Mouse (Mus musculus): ENCODE results near the gene Ccdc63. TPM values are rescaled to one million over a fixed set of nuclear protein-coding genes. Genes with fewer than 3 reads are reported as not detected.
A peak's percentile ranks its signal among the peaks of the same experiment; 100 is the strongest.

The Ccdc63 gene
- polyA plus RNA-seq, 1 experiment, result not detected

DNA sequence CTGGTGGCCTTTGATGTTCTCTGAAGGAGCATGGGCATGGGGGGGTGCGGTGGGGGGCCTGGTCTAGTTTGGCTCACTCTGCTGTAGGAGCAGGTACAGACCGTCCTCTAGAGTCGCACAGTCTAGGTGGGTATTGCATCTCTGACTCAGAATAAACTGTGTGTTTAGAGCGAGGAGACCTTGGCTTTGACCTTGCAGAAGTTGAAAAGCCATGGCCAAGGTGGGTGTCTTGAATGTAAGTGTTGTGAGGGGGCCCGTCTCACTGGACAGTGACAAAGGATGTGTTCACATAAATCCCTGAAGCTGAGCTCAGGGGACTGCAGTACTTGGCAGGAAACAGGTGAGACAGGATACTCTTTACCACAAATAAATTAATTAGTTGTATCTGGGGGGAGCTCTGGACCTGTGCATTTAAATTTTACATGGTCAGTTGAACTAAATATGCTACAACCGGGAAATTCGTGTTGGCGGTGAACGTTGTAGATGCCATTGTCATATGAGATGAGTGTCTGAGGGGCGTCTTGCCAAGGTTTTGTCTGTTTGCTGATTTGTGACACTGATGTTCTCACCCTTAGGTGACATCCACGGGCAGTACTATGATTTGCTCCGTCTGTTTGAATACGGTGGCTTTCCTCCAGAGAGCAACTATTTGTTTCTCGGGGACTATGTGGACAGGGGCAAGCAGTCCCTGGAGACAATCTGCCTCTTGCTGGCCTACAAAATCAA lies 27.9 kb upstream of the Ccdc63 start:
- H3K9me3 ChIP-seq (ENCODE audit: control insufficient read depth, low read length), result no peaks in the 10 kb centered on the region
- peaks cover 19% of the 10 kb centered on the region for H3K4me1 ChIP-seq (ENCODE audit: control insufficient read depth)
- TF ChIP-seq TAL1 (IDR thresholded peaks at IDR 0.05; ENCODE audit: low read length) (no peak), GATA1 (IDR thresholded peaks at IDR 0.05; ENCODE audit: low read length) (no peak)
- H3K27me3 ChIP-seq (ENCODE audit: control insufficient read depth), result no peaks in the 10 kb centered on the region
- H3K4me3 ChIP-seq (replicated peaks), result no peak overlapping the region
- H3K36me3 ChIP-seq (ENCODE audit: control insufficient read depth), result peaks cover 100% of the 10 kb centered on the region

- H3K9me3 ChIP-seq (ENCODE audit: control insufficient read depth, low read length), result no peaks in the 10 kb centered on the region
- no peak for TF ChIP-seq TAL1 (IDR thresholded peaks at IDR 0.05; ENCODE audit: low read length)
- no peak for TF ChIP-seq GATA1 (IDR thresholded peaks at IDR 0.05; ENCODE audit: low read length)
- H3K27me3 ChIP-seq (ENCODE audit: control insufficient read depth), result no peaks in the 10 kb centered on the region
- H3K36me3 ChIP-seq (ENCODE audit: control insufficient read depth), result peaks cover 100% of the 10 kb centered on the region
- H3K4me1 ChIP-seq (ENCODE audit: control insufficient read depth), result peaks cover 35% of the 10 kb centered on the region
- no peak overlapping the region for H3K4me3 ChIP-seq (replicated peaks)
Observed at GRCm38 (mm10) chr5:122166636-122167161, 26.1 kb upstream of the Ccdc63 start.

- TF ChIP-seq TAL1 (IDR thresholded peaks at IDR 0.05; ENCODE audit: low read length) (no peak), GATA1 (IDR thresholded peaks at IDR 0.05; ENCODE audit: low read length) (no peak)
- peaks cover 100% of the 10 kb centered on the region for H3K36me3 ChIP-seq (ENCODE audit: control insufficient read depth)
- no peaks in the 10 kb centered on the region for H3K9me3 ChIP-seq (ENCODE audit: control insufficient read depth, low read length)
- H3K27me3 ChIP-seq (ENCODE audit: control insufficient read depth), result no peaks in the 10 kb centered on the region
- H3K4me1 ChIP-seq (ENCODE audit: control insufficient read depth), result peaks cover 48% of the 10 kb centered on the region
- no peak overlapping the region for H3K4me3 ChIP-seq (replicated peaks)
Observed at GRCm38 (mm10) chr5:122165233-122165915, 24.8 kb upstream of the Ccdc63 start.

- H3K4me1 ChIP-seq (ENCODE audit: control insufficient read depth), result peaks cover 61% of the 10 kb centered on the region
- no peak overlapping the region for H3K4me3 ChIP-seq (replicated peaks)
- H3K36me3 ChIP-seq (ENCODE audit: control insufficient read depth), result peaks cover 99% of the 10 kb centered on the region
- H3K9me3 ChIP-seq (ENCODE audit: control insufficient read depth, low read length), result no peaks in the 10 kb centered on the region
- no peaks in the 10 kb centered on the region for H3K27me3 ChIP-seq (ENCODE audit: control insufficient read depth)
- no peak for TF ChIP-seq GATA1 (IDR thresholded peaks at IDR 0.05; ENCODE audit: low read length)
- TF ChIP-seq TAL1 (IDR thresholded peaks at IDR 0.05; ENCODE audit: low read length), result no peak
Observed at GRCm38 (mm10) chr5:122164011-122164410, 23.4 kb upstream of the Ccdc63 start.

DNA sequence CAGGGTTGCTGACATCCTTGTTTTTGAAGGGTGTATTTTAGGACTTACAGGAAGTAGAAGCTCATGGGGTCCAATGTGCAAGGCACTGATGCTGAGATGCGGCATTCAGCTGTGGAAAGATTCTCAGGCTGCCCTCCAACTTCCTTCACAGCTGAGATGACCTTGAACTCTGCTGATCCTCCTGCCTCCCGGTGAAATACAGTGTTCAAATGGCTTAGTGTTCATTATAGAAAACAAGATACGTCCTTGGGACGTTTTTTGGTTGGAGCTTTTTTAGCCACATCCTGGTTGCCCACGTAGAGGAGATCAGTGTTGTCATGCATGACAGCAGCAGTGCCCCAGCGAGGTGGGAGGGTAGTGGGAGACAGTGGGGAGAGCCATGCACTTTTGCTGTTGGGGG lies 22.6 kb upstream of the Ccdc63 start:
- H3K4me3 ChIP-seq (replicated peaks), result no peak overlapping the region
- H3K27me3 ChIP-seq (ENCODE audit: control insufficient read depth), result no peaks in the 10 kb centered on the region
- peaks cover 91% of the 10 kb centered on the region for H3K36me3 ChIP-seq (ENCODE audit: control insufficient read depth)
- H3K4me1 ChIP-seq (ENCODE audit: control insufficient read depth), result peaks cover 61% of the 10 kb centered on the region
- TF ChIP-seq GATA1 (IDR thresholded peaks at IDR 0.05; ENCODE audit: low read length) (no peak), TAL1 (IDR thresholded peaks at IDR 0.05; ENCODE audit: low read length) (no peak)
- no peaks in the 10 kb centered on the region for H3K9me3 ChIP-seq (ENCODE audit: control insufficient read depth, low read length)

DNA sequence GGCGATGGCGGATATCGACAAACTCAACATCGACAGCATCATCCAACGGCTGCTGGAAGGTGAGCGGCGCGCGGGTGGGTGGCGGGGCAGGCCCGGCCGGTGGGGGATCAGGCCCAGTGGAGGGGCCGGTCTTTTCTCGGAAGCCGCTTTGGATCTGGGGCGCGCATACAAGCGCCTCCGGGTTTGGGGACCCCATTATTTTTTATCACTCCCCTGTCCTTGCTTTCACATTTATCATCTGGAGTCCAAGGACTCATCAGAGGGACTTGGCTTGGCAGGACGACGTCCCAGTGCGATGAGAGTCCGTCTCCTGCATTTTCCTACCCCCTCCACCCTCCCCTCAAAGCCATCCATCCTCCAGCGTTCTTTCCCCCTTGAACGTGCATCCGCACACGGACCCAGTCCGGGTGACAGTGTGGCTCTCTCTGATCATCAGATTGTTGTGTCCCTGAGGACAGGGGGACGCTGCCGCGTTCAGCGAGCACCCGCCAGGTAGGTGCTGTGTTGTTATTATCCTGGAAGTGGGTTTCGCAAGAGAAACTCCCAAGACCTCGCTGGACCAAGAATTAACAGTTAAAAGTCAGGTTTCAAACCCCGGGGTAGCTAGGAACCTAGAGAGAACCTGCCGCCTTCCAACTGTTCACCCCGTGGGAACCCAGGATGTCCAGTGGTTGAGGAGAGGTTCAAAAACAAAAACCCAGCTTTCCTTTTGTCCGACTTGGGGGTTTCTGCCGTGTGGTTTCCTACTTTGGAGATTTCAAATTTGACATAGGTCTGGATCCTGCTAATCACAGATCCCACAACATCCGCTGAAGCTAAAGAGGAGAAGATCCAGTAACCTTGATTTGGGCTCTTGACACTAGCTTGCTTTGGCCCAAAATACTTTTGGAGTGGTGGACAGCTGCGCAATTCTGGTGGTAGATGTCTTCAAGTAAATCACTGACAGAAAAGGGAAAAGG lies 18.2 kb upstream of the Ccdc63 start:
- peaks cover 64% of the 10 kb centered on the region for H3K4me1 ChIP-seq (ENCODE audit: control insufficient read depth)
- TF ChIP-seq GATA1 (IDR thresholded peaks at IDR 0.05; ENCODE audit: low read length), result no peak
- no peak for TF ChIP-seq TAL1 (IDR thresholded peaks at IDR 0.05; ENCODE audit: low read length)

GRCm38 (mm10) chr5:122157827-122158381 lies 17.3 kb upstream of the Ccdc63 start, which contains the start of gene Ppp1cc:
Gene Ppp1cc, plus strand, starts transcription at chr5:122158278.
- H3K27me3 ChIP-seq (ENCODE audit: control insufficient read depth), result no peaks in the 10 kb centered on the region; the same call in 1 of the 2 replicates
- TF ChIP-seq GATA1 (IDR thresholded peaks at IDR 0.05; ENCODE audit: low read length), result no peak
- peaks cover 57% of the 10 kb centered on the region for H3K4me1 ChIP-seq (ENCODE audit: control insufficient read depth)
- H3K36me3 ChIP-seq (ENCODE audit: control insufficient read depth), result peaks cover 38% of the 10 kb centered on the region
- H3K4me3 ChIP-seq (replicated peaks), result peak within 1 kb of the TSS; percentile 74
- H3K9me3 ChIP-seq (ENCODE audit: control insufficient read depth, low read length), result no peaks in the 10 kb centered on the region

More for the DNA sequence above, 18.2 kb upstream of the Ccdc63 start:
- Histone ChIP-seq H3K9me3 (ENCODE audit: control insufficient read depth, low read length) (no peaks in the 10 kb centered on the region), H3K27me3 (ENCODE audit: control insufficient read depth) (no peaks in the 10 kb centered on the region; the same call in 1 of the 2 replicates), H3K4me3 (replicated peaks) (peak overlapping the region; percentile 74), H3K36me3 (ENCODE audit: control insufficient read depth) (peaks cover 47% of the 10 kb centered on the region)

DNA sequence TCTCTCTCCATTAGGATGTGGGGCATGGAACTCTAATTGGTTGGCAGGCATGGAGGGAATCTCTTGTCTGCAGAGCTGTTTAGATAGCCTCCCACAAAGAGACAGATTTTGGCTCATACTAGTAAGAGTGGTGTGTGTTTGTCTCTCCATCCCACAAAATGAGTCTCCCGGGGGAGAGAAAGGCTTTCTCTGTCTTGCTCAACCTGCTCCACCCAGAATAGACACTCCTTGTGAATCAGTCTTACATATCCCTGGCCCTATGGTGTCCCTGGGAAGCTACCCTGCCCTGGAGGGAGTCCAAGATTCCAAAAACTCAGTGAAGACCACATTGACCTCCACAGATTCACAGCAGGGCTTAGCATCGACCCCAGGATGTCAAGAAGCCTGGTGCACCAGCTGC lies 15.9 kb upstream of the Ccdc63 start:
- Histone ChIP-seq H3K27me3 (ENCODE audit: control insufficient read depth) (no peaks in the 10 kb centered on the region; the same call in 1 of the 2 replicates), H3K4me3 (replicated peaks) (no peak overlapping the region), H3K36me3 (ENCODE audit: control insufficient read depth) (peaks cover 24% of the 10 kb centered on the region), H3K4me1 (ENCODE audit: control insufficient read depth) (peaks cover 44% of the 10 kb centered on the region), H3K9me3 (ENCODE audit: control insufficient read depth, low read length) (no peaks in the 10 kb centered on the region)
- no peak for TF ChIP-seq GATA1 (IDR thresholded peaks at IDR 0.05; ENCODE audit: low read length)
